ENCODE assay signal across 10 mouse cellular contexts in genomic region chr9:59292493-59292875, GRCm38 (mm10). TPM values are rescaled to one million over a fixed set of nuclear protein-coding genes. Genes with fewer than 3 reads are reported as not detected.
DNase-seq lines count a peak whose midpoint lies in the region; ATAC-seq and TF ChIP-seq lines count a peak whose summit lies in the region.
"Had no signal": no experiment of that assay in that cellular context is flagged by ENCODE, and none has a peak within 500 bp of the region (broad histone marks: within the 10 kb centered on the region; RNA-seq: fewer than 3 reads in every experiment).

No protein-coding gene starts in this region.

- no peak for ATAC-seq in heart, embryonic 13.5 days (ENCODE audit: extremely low read depth, insufficient number of reproducible peaks, low FRiP score, low TSS enrichment)
- no peak for ATAC-seq in hindbrain, embryonic 11.5 days (ENCODE audit: low FRiP score)

- 0 out of 2 replicates have a peak overlapping the region, but pooled peaks have one; percentile 93 for H3K27ac ChIP-seq in heart, embryonic 13.5 days (replicated peaks)
- H3K27ac ChIP-seq in ES-E14 (ENCODE audit: insufficient read depth, low read depth, low read length, poor library complexity, severe bottlenecking) (no peak overlapping the region), macrophage (peak overlapping the region; percentile 40)
- no peak overlapping the region for H3K27ac ChIP-seq in hindbrain, embryonic 11.5 days (ENCODE audit: low read depth, low read length)

- H3K9me3 ChIP-seq in heart, embryonic 13.5 days = no peaks in the 10 kb centered on the region
- no peaks in the 10 kb centered on the region for H3K9me3 ChIP-seq in ES-E14 (ENCODE audit: control insufficient read depth, insufficient read depth, low read depth, low read length)
- no peaks in the 10 kb centered on the region for H3K9me3 ChIP-seq in hindbrain, embryonic 11.5 days (ENCODE audit: control insufficient read depth, low read length)

- intact Hi-C loops in gastrocnemius, postnatal 36 days (cut with DNase I) = loop anchor here (5.0 kb wide), 1 partner anchor 195 kb away; the partner anchor contains the start of gene Arih1

- peaks cover 2% of the 10 kb centered on the region; the same call in 1 of the 2 replicates for H3K36me3 ChIP-seq in heart, embryonic 13.5 days
- peaks cover 5% of the 10 kb centered on the region for H3K36me3 ChIP-seq in ES-E14 (ENCODE audit: control insufficient read depth, insufficient read depth, low read length, poor library complexity, severe bottlenecking)
- no peaks in the 10 kb centered on the region for H3K36me3 ChIP-seq in hindbrain, embryonic 11.5 days (ENCODE audit: control insufficient read depth, insufficient read depth, low read length)
- H3K36me3 ChIP-seq in macrophage (ENCODE audit: inconsistent target) = no peaks in the 10 kb centered on the region

- no peaks in the 10 kb centered on the region for H3K27me3 ChIP-seq in heart, embryonic 13.5 days (replicated peaks)
- H3K27me3 ChIP-seq in hindbrain, embryonic 11.5 days (ENCODE audit: control insufficient read depth, insufficient read depth, low read length) = no peaks in the 10 kb centered on the region

- peak overlapping the region; percentile 79 for H3K4me2 ChIP-seq in heart, embryonic 13.5 days
- H3K4me2 ChIP-seq in hindbrain, embryonic 11.5 days (replicated peaks; ENCODE audit: low read depth, low read length) = peak overlapping the region; percentile 70

- H3K4me1 ChIP-seq in heart, embryonic 13.5 days = peaks cover 44% of the 10 kb centered on the region
- H3K4me1 ChIP-seq in ES-E14 (ENCODE audit: control insufficient read depth in 2 of 2, insufficient read depth in 2 of 2, low read length in 2 of 2, poor library complexity in 1 of 2) = peaks cover 0 to 1% of the 10 kb centered on the region in 2 experiments; a peak in 3 of 4 replicates
- no peaks in the 10 kb centered on the region; the same call in 1 of the 2 replicates for H3K4me1 ChIP-seq in hindbrain, embryonic 11.5 days (replicated peaks; ENCODE audit: control insufficient read depth, insufficient read depth, low read length)

- DNase-seq in heart, adult 11 months = no peak
- no peak for DNase-seq in ES-E14 (ENCODE audit: low read depth, low spot score)
- DNase-seq in hindbrain, embryonic 11.5 days (ENCODE audit: low spot score) = no peak
- DNase-seq in embryo, embryonic 10 days (ENCODE audit: low spot score) = no peak
- no peak for DNase-seq in gastrocnemius, postnatal 36 days
- no peak for DNase-seq in adrenal gland, adult (ENCODE audit: inconsistent age in 2 of 2, low spot score in 1 of 2)
- DNase-seq: cerebellum, adult 11-12 months; thymus, postnatal 4 days had no signal

- 33% methylated on average over 3 of the region's 3 CpGs for WGBS in heart, embryonic 13.5 days
- 57% methylated on average over 3 of the region's 3 CpGs for WGBS in hindbrain, embryonic 11.5 days
- WGBS in macrophage (ENCODE audit: missing documents) = 40% methylated on average over 1 of the region's 3 CpGs

- peaks cover 10% of the 10 kb centered on the region for H3K79me2 ChIP-seq in macrophage (ENCODE audit: inconsistent target)

- in situ Hi-C loops in ES-E14 (cut with MboI; ENCODE audit: low sequenced_read_pairs in 2 of 2, unreplicated experiment in 2 of 2) = no loop called here

- H3K4me3 ChIP-seq in heart, embryonic 13.5 days = peak overlapping the region; percentile 84
- H3K4me3 ChIP-seq in ES-E14 (ENCODE audit: insufficient read depth in 1 of 2, low read depth in 1 of 2, low read length in 2 of 2, poor library complexity in 1 of 2, severe bottlenecking in 1 of 2) (peak overlapping the region; percentile 82; a peak in 3 of 4 replicates), macrophage (ENCODE audit: inconsistent target) (peak overlapping the region; percentile 69)
- H3K4me3 ChIP-seq in hindbrain, embryonic 11.5 days (ENCODE audit: low read depth, low read length) = peak overlapping the region; percentile 96

- peak overlapping the region; percentile 95 for H3K9ac ChIP-seq in heart, embryonic 13.5 days
- H3K9ac ChIP-seq in ES-E14 (ENCODE audit: insufficient read depth, low read depth, low read length, poor library complexity, severe bottlenecking) = no peak overlapping the region; the same call in 1 of the 2 replicates
- peak overlapping the region; percentile 90; the same call in 1 of the 2 replicates for H3K9ac ChIP-seq in hindbrain, embryonic 11.5 days (ENCODE audit: low read depth, low read length)

TF ChIP-seq in ES-E14, 5 proteins besides CTCF, POLR2A, EP300 and RAD21:
- no peak for TF ChIP-seq CHD2 (IDR thresholded peaks at IDR 0.05; ENCODE audit: low read depth, low read length)
- no peak for TF ChIP-seq ZNF384 (IDR thresholded peaks at IDR 0.05; ENCODE audit: low read depth, low read length)
- TF ChIP-seq HCFC1 (IDR thresholded peaks at IDR 0.05; ENCODE audit: borderline replicate concordance, insufficient read depth, low read length) = no peak
- TF ChIP-seq ZC3H11A (IDR thresholded peaks at IDR 0.05; ENCODE audit: borderline replicate concordance, low read depth, low read length) = no peak
- no peak for TF ChIP-seq MAFK (IDR thresholded peaks at IDR 0.05; ENCODE audit: insufficient read depth, low read depth, low read length)

RNA-seq across cellular contexts. Expression of gene Adpgk, which starts 1.1 kb away (rescaled TPM):
- polyA plus RNA-seq in heart, embryonic 13.5 days (2015; fragmentation: Nextera tagmentation; extraction: Ambion mirVana) = 24.1 and 24.7 TPM in 2 replicates
- 65.7 and 91.3 TPM in 2 replicates for total RNA-seq in ES-E14 (2012; rRNA removed)
- 40.9 and 44.0 TPM in 2 replicates for polyA plus RNA-seq in hindbrain, embryonic 11.5 days (2014; fragmentation: Nextera tagmentation; extraction: Ambion mirVana)
- 100 to 1,000 TPM in 1 of 26 experiments, 10 to 100 TPM in 25; 20.2 to 106 (median 45.5) TPM for total RNA-seq in macrophage (2018; cell fraction: chromatin; rRNA removed)
- total RNA-seq in macrophage (2018; cell fraction: cytosol; rRNA removed) = 10 to 100 TPM; 12.4 to 33.1 (median 18.5) TPM
- 10 to 100 TPM; 19.4 to 87.2 (median 37.4) TPM for total RNA-seq in macrophage (2018; cell fraction: nucleus; rRNA removed)
- polyA plus RNA-seq in macrophage (2018) = 15.2 to 38.2 TPM (median 18.2 TPM) in 3 replicates
- 1 to 10 TPM; 6.5 to 8.5 TPM for total RNA-seq in gastrocnemius, postnatal 36 days (2021)

Comparison
In these comparisons a context has a peak if more than half of its experiments do, and no peak if none do; other contexts are left out.
1. H3K27ac ChIP-seq: peak in heart, embryonic 13.5 days (single experiment) and macrophage (single experiment); none in ES-E14 (single experiment) and hindbrain, embryonic 11.5 days (single experiment).
2. Peak in every context shown above with its lines, with median percentiles within 50 percentile points of each other: H3K4me3 ChIP-seq.